Mouse (Mus musculus) thymus, postnatal 10 days (tissue): ENCODE results near the gene Slc16a9.
A peak's percentile ranks its signal among the peaks of the same experiment; 100 is the strongest.
"Not testable (repeated sequence)": the region's sequence is repeated elsewhere in the genome, so short reads cannot be mapped to it uniquely, and the experiment has no call there.

Source experiments
- DNase-seq, 2 experiments: peaks; one replicate each; pipeline ENCODE4 v3.0.0; 2021; ENCODE audit warnings: low spot score in 2 of 2

The Slc16a9 gene

DNA sequence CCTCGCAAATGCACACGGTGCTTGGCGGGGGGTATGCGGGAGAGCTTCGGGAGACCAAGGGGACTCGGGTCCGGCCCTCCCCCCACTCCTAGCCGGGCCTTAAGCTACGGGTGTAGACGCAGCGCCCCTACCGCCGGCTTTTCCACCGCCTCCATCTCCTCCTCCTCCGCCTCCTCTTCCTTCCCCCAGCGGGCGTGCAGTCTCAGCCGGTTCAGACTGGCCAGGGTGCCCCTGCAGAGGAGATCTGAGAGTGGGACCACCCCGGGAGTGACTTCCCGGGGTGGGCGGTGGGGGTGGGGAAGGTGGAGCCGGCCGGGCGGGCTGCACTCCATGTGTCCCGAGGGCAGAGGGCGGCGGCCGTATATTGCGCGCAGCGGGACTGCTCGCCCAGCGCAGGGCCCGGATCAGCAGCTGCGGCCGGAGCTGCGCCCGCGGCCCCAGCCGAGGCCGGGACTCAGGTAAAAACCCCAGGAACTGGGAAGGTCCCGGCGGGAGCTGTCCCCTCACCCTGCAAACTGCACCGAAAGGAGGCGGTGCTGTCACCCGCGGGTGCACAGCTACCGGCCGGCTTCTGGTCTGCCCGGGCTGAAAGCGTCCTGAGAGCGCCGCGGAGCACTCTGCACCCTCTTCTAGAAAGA, at the start of gene Slc16a9:
TSS of gene Slc16a9 (plus strand) at position 180 of the 638 bp plus-strand sequence.
- peak in 1 of 2 experiments; percentile 8 for DNase-seq

DNA sequence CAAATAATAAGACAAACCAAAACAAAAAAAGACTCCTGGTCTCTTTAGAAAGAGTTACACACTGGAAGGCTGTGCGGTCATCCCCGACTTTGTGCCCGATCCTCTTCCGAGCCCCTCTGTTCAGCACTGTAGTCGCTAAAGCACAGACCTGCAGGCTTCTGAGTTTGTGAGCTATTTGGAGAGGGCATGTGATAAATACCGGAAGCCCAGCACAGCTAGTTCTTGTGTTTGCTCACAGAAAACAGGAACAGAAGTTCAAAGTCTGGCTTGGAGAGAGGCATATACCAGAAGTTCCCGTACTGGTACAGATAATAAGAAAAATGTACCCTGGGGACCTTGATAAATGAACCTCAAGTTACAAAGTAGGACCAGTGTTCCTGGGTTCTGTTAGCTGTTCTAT, 49.6 kb upstream of the Slc16a9 start:
- no peak for DNase-seq

DNA sequence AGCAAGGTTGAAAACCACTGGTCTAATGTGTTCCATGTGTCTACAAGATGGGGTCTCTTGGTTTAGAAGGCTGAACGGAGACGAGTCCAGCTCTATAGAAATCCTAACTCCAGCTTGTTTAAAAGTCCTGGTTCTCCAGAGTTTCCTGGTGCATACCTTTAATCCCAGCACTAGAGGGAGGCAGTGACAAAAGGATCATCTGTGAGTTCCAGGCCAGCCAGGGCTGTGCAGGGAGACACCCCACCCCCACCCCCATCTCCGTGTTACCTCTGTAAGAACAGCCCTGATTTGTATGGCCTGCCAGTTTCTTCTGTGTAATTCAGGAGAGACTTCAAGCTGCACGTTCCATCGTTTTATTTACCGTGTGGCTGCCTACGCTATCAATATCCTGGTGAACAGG, 49.1 kb upstream of the Slc16a9 start:
- no peak for DNase-seq

DNA sequence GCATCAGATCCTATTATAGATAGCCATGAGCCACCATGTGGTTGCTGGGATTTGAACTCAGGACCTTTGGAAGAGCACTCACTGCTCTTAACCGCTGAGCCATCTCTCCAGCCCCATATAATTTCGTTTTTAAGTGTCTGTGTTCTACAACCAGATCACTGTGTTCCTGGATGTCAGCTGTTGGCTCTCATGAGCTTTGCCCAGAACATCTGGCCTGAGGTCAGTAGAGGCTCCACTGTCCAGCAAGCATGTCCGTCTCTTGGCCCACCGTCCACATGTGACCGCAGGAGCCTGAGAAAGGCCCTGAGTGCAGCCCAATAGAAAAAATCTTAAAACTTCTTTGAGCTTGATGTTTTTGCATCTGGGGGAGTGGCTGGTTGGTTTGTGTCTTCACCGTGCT, 48.2 kb upstream of the Slc16a9 start:
- no peak for DNase-seq

DNA sequence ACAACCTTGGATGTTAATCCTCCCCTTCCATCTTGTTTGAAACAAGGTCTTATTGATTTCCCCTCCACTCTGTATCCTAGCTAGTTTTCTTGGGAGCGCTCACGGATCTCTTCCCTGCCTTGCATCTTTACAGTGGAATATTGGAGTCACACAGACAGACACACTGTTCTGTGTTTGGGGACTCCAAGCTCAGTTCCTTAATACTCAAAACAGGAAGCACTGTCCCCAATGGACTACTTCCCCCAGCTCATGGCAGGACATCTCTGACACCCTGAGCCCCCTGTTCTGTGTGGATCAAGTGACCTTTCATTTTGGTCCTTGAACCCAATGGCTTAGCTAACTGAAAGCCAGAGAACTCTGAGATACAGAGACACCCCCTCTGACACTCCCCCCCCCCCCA, 47.3 kb upstream of the Slc16a9 start:
- no peak for DNase-seq

GRCm38 (mm10) chr10:70198012-70198411, 46.9 kb upstream of the Slc16a9 start:
- DNase-seq, result no peak

DNA sequence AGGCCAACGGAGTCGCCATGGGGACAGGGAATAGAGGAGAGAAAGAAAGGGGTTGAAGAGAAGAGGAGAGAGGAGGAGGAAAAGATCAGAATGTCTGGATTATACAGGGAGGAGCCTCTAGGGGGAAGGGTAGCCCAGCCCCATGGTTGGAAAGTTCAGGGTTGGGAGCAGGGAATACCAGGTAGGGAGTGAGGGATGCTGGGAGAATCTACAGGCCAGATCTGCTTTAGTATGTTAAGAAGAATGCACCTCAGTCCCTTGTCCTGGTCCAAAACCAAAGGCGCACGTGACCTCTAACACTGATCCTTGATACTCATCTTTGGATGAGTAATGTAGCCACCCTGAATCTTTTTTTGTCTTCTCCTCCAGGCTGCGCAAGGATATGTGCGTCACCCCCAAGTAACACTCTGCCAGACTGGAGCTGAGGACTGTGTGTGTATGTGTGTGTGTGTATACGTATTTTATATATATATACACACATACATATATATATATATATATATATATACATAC, 45.9 kb upstream of the Slc16a9 start:
- no peak for DNase-seq

DNA sequence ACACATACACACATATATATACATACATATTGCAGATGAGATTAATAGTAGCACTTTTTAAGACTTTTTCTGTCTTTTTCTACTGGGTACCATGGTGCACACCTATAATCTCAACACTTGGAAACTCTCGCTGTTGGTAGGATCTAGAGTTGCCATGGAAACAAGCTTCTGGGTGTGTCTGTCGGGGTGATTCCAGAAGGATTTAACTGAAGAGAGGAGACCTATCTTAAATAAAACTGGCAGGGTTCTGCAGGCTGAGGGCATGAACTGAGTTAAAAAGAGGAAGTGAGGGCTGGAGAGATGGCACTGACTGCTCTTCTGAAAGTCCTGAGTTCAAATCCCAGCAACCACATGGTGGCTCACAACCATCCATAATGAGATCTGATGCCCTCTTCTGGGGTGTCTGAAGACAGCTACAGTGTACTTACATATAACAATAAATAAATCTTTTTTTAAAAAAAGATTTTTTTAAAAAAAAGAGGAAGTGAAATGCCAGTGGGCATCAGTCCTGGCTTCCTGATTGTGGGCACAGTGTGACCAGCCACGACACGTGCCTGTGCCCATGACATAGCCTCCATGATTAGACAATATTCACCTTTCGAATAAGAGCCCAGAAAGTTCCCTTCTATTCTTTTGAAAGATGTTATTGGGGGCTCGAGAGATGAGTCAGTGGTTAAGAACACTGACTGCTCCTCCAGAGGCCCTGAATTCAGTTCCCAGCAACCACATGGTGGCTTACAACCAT, 45.3 kb upstream of the Slc16a9 start:
- no peak for DNase-seq

DNA sequence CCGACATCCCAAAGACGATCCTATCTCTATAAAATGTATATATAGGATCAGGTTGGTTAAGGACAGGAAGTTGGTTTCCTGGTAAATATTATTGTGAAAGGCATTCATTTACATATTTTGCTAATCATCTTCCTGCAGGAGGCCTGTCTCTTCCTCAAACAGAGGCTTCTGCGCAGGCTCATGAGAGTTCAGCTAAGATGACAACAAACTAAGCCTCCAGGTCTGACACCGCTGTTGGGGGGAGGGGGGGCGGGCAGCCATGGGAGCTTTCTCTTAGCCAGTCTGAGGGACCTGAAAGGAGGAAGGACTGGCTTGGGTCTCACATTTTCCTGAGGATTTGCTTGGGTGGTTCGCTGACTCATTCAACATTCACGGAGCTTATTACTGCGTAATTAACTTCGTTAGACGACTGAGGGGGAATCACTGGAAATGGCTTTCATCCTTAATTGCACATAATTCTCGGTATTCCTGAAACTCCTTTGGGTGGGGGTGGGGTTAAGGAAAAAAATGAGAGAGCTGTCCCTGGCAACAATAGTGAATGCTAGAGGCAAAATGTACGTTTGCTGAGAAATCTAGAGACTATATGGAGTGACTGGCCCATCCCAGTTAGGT, 43.9 kb upstream of the Slc16a9 start:
- DNase-seq, result no peak

- DNase-seq, result no peak
Measured at GRCm38 (mm10) chr10:70204505-70205399, 40.1 kb upstream of the Slc16a9 start, which contains the start of gene Mrln. Mrln (plus strand) TSS chr10:70204664.

DNA sequence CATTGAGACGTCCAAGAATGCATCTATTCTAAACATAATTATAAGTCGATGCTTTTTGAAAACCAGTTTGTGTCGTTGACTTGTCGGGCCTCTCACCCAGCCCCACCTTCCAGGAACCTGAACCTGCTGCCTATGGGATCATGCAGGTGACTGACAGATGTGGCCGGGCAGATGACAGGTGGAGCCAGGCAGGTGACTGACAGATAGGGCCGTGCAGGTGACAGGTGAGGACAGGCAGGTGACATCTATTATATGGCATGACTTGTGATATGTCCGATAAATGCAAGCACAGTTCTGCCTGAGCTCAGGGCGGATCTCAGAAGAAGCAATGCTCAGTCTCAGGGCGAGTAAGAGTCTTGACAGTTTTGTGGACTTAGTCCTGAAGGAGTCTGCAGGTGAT, 33.6 kb upstream of the Slc16a9 start:
- no peak for DNase-seq

- no peak for DNase-seq
Measured at GRCm38 (mm10) chr10:70220971-70221370, 23.9 kb upstream of the Slc16a9 start.

GRCm38 (mm10) chr10:70222231-70222630, 22.7 kb upstream of the Slc16a9 start:
- DNase-seq, result not testable (repeated sequence)

GRCm38 (mm10) chr10:70224571-70224970, 20.3 kb upstream of the Slc16a9 start:
- no peak for DNase-seq

DNA sequence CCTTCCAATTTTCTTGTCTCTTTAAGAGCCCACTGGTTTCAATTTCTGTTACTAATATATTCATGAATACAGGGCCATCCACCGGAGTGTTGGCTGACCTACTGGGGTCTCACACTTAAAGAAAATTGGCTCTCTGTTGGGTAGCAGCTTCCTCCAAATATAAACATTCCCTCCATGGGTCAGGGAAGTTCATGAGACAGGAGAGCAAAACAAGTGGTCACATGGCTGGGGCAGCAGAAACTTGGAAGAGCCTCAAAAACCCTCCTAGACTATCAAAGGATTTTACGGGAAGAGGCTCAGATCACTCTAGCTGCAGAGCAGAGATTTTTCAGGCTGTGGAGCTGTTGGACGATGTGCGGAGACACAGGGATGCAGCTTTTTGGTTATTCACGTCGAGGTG, 19.1 kb upstream of the Slc16a9 start:
- no peak for DNase-seq

- no peak for DNase-seq
Measured at GRCm38 (mm10) chr10:70226608-70227007, 18.3 kb upstream of the Slc16a9 start.

GRCm38 (mm10) chr10:70230352-70230751, 14.5 kb upstream of the Slc16a9 start:
- no peak for DNase-seq

- DNase-seq, result no peak
Measured at GRCm38 (mm10) chr10:70237936-70238335, 7.0 kb upstream of the Slc16a9 start.

- DNase-seq, result no peak
Measured at GRCm38 (mm10) chr10:70242751-70243444, 2.0 kb upstream of the Slc16a9 start.

DNA sequence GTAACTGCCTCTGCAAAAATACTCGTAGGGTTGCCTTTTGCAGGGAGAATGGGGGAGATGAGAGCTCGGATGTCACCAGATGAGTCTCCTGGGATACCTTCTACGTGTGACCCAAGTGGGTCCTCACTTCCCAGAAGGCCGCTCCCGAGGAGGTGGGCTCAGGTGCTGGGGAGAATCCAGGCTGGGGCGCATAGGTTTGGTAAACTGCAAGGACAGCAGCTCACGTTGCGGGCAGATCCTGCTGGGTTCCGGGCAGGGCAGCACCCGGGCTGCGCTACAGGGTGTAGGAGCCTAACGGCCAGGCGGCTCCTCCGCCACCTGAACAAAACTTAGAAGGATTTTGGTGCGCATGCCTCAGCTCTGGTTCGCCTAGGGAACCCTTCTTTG, 652 bp downstream of the Slc16a9 start:
- no peak for DNase-seq

- DNase-seq, result no peak
Measured at GRCm38 (mm10) chr10:70246076-70246475, 1.2 kb downstream of the Slc16a9 start.
